Mouse (Mus musculus) heart, adult 2 months (tissue): ENCODE data around the gene Sh3bp4.

Experiments
- CTCF ChIP-seq: fragments of 200-600 bp; IDR thresholded peaks from 2 replicates; pipeline ENCODE4 v1.8.1; 2022; ENCODE audit warnings: antibody characterized with exemption, mild to moderate bottlenecking, moderate library complexity
- POLR2A ChIP-seq: fragments of 200-500 bp; IDR thresholded peaks from 2 replicates; pipeline ENCODE4 v1.6.1; 2011; ENCODE audit warnings: mild to moderate bottlenecking, low read depth, low read length, control low read depth; ENCODE audit not compliant: insufficient read depth

GRCm38 (mm10) chr1:89029136-89029927, 40.9 kb upstream of the Sh3bp4 start:
- TF ChIP-seq CTCF, result no peak
- TF ChIP-seq POLR2A, result no peak
